Mouse (Mus musculus): Measurements from ENCODE around the gene Lrrc58. TPM values are rescaled to one million over a fixed set of nuclear protein-coding genes. Genes with fewer than 3 reads are reported as not detected.

The Lrrc58 gene
- polyA plus RNA-seq, 1 experiment from 2014 or later = 56.7 TPM

DNA sequence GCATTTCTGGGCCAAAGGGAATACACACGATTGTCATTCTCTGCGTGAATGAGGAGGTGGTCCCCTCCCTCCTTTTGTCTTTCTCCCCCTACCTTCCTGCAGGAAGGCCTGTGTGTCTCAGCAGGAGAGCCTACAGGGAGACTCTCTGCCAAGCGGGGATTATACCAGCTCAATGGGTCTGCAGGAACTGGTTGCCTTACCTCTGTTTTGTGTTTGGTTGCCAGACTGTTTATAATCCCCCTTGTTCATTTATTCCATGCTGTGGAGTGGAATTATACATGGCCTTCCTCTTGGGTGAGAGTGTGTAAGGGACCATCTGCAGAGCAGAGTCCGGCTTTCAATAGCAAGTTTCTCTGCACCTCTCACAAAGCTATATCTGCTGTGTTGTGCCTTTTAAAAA lies 58.9 kb downstream of the Lrrc58 start:
- Histone ChIP-seq H3K27ac (replicated peaks) (no peak overlapping the region), H3K36me3 (no peaks in the 10 kb centered on the region), H3K4me3 (replicated peaks) (no peak overlapping the region), H3K9ac (no peak overlapping the region), H3K27me3 (no peaks in the 10 kb centered on the region), H3K4me2 (replicated peaks) (no peak overlapping the region), H3K4me1 (no peaks in the 10 kb centered on the region; the same call in 1 of the 2 replicates), H3K9me3 (replicated peaks) (no peaks in the 10 kb centered on the region)
- ATAC-seq (ENCODE audit: insufficient number of reproducible peaks, low FRiP score, low TSS enrichment, low read depth) = no peak
- 30% methylated on average over 4 of the region's 4 CpGs for WGBS

- no peak overlapping the region; the same call in 1 of the 2 replicates for H3K27ac ChIP-seq (replicated peaks)
Measured at GRCm38 (mm10) chr16:37929006-37929405, 60.8 kb downstream of the Lrrc58 start.

GRCm38 (mm10) chr16:37929626-37930025 lies 61.4 kb downstream of the Lrrc58 start:
- 89% methylated on average over 2 of the region's 2 CpGs for WGBS
- no peak for ATAC-seq (ENCODE audit: insufficient number of reproducible peaks, low FRiP score, low TSS enrichment, low read depth)

More at GRCm38 (mm10) chr16:37929006-37929405, 60.8 kb downstream of the Lrrc58 start:
- Histone ChIP-seq H3K27me3 (no peaks in the 10 kb centered on the region), H3K4me3 (replicated peaks) (no peak overlapping the region), H3K9me3 (replicated peaks) (no peaks in the 10 kb centered on the region), H3K9ac (no peak overlapping the region), H3K4me2 (replicated peaks) (no peak overlapping the region), H3K4me1 (no peaks in the 10 kb centered on the region; the same call in 1 of the 2 replicates), H3K36me3 (no peaks in the 10 kb centered on the region)
- no peak for ATAC-seq (ENCODE audit: insufficient number of reproducible peaks, low FRiP score, low TSS enrichment, low read depth)
- 24% methylated on average over 2 of the region's 2 CpGs for WGBS

DNA sequence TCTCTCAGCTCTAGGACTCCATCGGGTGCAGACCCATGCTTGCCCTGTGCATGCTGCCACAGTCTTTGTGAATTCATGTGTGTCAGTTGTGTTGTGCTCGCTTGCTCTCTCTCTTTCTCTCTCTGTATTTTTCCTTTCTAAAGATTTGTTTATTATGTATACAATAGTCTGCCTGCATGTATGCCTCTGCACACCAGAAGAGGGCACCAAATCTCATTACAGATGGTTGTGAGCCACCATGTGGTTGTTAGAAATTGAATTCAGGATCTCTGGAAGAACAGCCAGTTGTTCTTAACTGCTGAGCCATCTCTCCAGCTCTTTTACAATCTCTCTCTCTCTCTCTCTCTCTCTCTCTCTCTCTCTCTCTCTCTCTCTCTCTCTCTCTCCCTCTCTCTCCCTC lies 66.7 kb downstream of the Lrrc58 start:
- ATAC-seq (ENCODE audit: insufficient number of reproducible peaks, low FRiP score, low TSS enrichment, low read depth) = no peak
- H3K27me3 ChIP-seq = no peaks in the 10 kb centered on the region
- no peaks in the 10 kb centered on the region for H3K9me3 ChIP-seq (replicated peaks)
- H3K9ac ChIP-seq = no peak overlapping the region
- H3K4me2 ChIP-seq (replicated peaks) = no peak overlapping the region
- H3K36me3 ChIP-seq = no peaks in the 10 kb centered on the region
- no peak overlapping the region for H3K4me3 ChIP-seq (replicated peaks)
- H3K4me1 ChIP-seq = no peaks in the 10 kb centered on the region
- no peak overlapping the region for H3K27ac ChIP-seq (replicated peaks)
- 81% methylated on average over 2 of the region's 2 CpGs for WGBS

More at GRCm38 (mm10) chr16:37929626-37930025, 61.4 kb downstream of the Lrrc58 start:
- H3K4me1 ChIP-seq = no peaks in the 10 kb centered on the region; the same call in 1 of the 2 replicates
- H3K4me2 ChIP-seq (replicated peaks) = no peak overlapping the region
- H3K4me3 ChIP-seq (replicated peaks) = no peak overlapping the region
- H3K36me3 ChIP-seq = no peaks in the 10 kb centered on the region
- no peak overlapping the region for H3K9ac ChIP-seq
- H3K9me3 ChIP-seq (replicated peaks) = no peaks in the 10 kb centered on the region
- H3K27ac ChIP-seq (replicated peaks) = no peak overlapping the region
- no peaks in the 10 kb centered on the region for H3K27me3 ChIP-seq

- Histone ChIP-seq H3K9me3 (replicated peaks) (no peaks in the 10 kb centered on the region), H3K9ac (no peak overlapping the region), H3K27me3 (no peaks in the 10 kb centered on the region), H3K4me1 (no peaks in the 10 kb centered on the region), H3K36me3 (no peaks in the 10 kb centered on the region), H3K27ac (replicated peaks) (no peak overlapping the region), H3K4me2 (replicated peaks) (no peak overlapping the region), H3K4me3 (replicated peaks) (no peak overlapping the region)
- WGBS = 51% methylated on average over 8 of the region's 8 CpGs
- no peak for ATAC-seq (ENCODE audit: insufficient number of reproducible peaks, low FRiP score, low TSS enrichment, low read depth)
Measured at GRCm38 (mm10) chr16:37937276-37937675, 69.1 kb downstream of the Lrrc58 start.

Other genes starting within 250 kb of the Lrrc58 start
- 48.9 and 54.6 TPM in 2 replicates for gene Ndufb4, start 213.9 kb upstream of the Lrrc58 start, polyA plus RNA-seq (2015; fragmentation: Nextera tagmentation; extraction: Ambion mirVana)
- gene Fstl1, start 91.5 kb upstream of the Lrrc58 start, polyA plus RNA-seq (2015; fragmentation: Nextera tagmentation; extraction: Ambion mirVana) = 725 and 741 TPM in 2 replicates
- gene Gm36028, start 7.2 kb upstream of the Lrrc58 start, polyA plus RNA-seq (2015; fragmentation: Nextera tagmentation; extraction: Ambion mirVana) = 0.19 and 0.20 TPM in 2 replicates
- 0.23 and 0.39 TPM in 2 replicates for gene Gpr156, start 48.1 kb downstream of the Lrrc58 start, polyA plus RNA-seq (2015; fragmentation: Nextera tagmentation; extraction: Ambion mirVana)
- 56.8 and 59.9 TPM in 2 replicates for gene Gsk3b, start 220.6 kb downstream of the Lrrc58 start, polyA plus RNA-seq (2015; fragmentation: Nextera tagmentation; extraction: Ambion mirVana)

Data from embryonic facial prominence, embryonic 15.5 days (tissue).